Mouse (Mus musculus): ENCODE measurements around the gene Pkd1l1.

Gene Pkd1l1

DNA sequence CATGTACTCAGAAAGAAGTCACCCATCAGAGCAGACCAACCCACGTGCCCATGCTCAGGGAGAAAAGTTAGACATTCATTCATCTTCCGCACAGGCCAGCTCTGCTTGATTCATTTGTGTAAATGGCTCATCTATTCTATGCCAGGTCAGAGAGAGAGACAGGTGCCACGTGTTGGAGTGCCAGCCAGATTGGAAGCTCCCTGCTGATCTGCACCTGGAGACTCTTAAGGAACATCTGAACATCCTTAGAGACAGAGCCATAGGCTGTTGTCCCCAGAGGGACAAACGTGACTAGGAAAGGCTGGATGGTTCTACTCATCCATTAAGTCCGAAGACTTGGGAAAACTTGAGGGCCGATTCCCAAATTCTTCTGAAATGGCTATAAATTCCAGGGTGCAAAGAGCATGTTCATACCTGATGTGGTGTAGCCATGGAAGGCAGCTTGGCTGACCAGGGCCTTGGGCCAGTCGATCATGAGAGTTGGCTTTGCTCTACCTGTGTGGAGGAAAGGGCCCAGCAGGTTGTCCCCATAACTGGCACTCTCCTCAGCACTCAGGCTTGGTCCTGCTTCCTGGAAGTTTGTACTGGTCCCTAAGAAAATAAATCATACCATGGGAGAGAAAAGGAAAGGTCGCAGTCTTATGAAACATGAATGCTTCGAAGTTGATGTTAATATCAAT, 36.5 kb downstream of the Pkd1l1 start:
- DNase-seq (ENCODE audit: low read depth, low spot score), result no peak

DNA sequence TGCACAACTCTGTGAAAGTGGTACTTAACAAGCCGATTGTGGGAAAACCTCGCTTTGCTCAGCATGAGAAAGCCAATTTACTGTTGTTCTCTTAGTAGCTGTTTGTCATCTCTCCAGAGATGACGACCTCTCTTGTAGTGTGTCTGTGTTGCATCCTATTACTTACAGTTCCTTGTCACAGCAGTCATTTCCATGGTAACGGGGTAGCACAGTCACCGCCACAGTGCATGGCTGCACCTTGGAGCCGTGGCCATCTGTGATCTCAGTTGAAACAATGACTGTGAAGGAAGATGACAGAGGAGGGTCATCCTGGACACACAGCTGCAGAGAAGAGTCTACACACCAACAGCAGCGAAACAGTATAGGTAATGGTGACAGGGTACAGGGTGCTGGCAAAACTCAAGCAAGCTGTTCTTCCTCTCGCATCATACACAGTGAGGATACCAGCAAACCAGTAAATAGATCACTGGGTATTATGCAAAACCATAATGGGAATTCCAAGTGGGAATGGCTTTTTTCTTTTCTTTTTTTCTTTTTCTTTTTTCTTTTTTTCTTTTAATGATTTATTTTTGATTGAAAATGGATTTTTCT, 56.9 kb downstream of the Pkd1l1 start:
- DNase-seq (ENCODE audit: low read depth, low spot score), result no peak

DNA sequence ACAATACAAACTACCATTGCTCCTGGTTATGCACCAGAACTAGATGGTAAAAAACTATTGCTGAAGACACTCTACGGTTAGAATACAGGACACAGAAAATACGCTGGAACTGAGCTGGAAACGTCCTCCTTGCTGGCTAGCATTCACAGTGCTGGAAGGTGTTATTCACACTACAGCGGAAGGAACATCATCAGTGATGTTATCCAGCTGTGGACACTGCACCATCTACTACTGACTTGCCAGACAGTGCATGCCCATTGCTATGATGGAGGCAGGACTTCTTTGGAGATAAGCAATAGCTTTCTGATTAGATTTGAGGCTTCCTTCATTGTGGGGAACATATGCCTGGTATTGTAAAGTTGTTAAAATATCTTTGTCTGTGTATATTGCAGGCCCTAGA, 90.3 kb downstream of the Pkd1l1 start:
- no peak for DNase-seq (ENCODE audit: low read depth, low spot score)

DNA sequence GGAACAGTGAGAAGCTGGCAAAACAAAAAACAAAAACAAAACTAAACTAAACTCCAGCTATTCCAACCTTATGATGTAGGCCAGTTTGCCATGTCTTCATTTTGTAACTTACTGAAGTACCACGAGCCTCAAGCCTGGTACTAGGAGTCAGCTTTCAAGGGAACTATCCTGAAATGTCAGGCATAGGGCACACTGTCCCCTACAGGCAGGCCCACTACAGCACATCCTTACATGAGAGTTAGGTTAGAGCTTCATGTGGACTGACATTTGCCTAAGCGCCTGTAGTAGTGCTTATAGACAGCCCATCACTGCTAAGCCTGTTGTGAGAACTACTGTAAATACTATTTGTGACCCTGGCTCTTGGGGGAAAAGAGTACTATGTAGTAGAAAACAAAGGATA, 91.5 kb downstream of the Pkd1l1 start:
- DNase-seq (ENCODE audit: low read depth, low spot score), result no peak

DNA sequence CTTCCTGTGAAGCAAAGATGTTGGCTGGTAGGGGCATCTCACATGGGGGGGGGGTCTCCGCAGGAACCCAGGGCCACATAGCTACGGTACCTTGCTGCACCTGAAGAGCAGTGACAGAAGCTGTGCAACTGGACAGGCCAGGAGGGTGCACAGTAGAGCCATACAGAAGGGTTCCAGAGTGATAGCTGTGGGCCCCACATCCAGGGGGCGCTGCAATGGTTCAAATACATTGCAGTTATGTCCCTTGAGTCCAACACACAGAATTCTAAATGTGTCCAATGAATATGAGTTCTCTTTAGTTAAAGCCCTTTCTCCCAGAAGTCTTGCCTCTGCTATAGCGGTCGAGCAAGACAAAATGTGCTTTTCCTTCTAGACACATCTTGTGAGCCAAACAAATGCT, 103.0 kb downstream of the Pkd1l1 start:
- no peak for DNase-seq (ENCODE audit: low read depth, low spot score)

DNA sequence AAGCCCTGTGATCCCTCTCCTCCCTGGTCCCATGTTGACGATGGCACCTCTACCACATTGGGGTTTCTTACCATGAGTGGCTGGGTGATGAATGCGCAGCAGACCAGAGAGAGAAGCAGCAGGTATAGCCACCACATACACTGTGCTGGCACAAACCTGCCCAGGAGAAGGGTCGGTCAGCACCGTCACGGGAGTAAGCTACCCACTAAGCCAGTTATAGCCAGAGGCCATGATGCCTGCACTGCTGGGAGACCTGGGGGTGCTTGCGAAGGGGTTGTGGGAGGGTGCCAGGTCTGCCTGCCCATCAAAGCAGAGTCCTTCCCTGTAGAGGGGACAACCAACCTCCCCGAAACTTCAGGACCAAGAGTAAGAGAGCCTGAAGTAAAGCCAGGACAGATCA, 107.0 kb downstream of the Pkd1l1 start:
- no peak for DNase-seq (ENCODE audit: low read depth, low spot score)

DNA sequence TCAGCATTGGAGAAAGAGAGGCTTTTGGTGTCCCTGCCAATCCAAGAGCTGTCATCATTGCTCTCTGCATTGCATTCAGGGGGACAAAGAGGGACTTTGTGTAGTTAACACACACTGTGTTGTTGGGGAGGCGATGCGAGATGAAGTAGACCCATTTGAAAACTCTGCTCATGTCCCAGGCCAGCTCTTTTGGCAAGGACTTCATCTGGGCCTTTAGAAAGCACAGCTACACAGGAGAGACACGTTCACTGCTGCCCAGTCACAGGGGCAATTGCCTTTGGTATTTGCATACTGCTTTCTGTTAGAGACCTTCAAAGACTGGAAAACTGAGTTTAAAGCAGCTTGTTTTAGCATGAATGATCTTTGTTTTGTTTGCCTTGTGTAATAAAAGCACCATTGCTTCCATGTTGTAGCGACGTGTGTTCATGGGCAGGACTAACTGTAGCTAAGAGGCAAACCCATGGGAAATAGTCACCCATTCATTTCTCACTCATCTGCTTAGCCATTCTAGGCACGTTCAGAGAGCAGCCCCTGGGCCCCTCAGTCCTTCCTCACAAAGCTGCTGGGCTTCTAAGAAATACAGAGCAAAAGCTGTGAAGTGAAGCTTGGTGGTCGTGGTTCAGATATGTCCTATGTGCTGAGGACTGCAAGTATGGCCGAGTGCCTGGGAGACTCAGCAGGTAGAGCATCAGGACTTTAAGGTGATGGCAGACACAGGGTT, 109.0 kb downstream of the Pkd1l1 start:
- no peak for DNase-seq (ENCODE audit: low read depth, low spot score)

DNA sequence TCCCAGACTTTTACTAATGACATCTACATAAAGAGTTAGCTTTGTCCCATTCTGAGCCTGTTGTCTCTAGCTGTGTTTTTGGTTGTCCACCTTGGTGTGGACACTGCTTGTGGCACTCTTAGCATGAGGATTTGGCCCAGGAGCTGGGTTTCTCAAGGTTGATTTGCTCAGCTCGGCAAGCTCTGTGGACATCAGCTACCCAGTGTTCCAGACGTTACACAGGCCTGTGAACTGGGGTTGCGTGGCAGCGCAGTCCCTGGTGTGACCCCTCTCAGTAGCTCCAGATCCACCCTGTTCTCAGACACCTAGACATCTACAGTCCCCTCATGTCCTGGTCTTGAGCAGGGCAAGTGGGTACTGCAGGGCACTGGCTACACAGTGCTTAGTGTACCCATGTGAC, 110.6 kb downstream of the Pkd1l1 start:
- no peak for DNase-seq (ENCODE audit: low read depth, low spot score)

DNA sequence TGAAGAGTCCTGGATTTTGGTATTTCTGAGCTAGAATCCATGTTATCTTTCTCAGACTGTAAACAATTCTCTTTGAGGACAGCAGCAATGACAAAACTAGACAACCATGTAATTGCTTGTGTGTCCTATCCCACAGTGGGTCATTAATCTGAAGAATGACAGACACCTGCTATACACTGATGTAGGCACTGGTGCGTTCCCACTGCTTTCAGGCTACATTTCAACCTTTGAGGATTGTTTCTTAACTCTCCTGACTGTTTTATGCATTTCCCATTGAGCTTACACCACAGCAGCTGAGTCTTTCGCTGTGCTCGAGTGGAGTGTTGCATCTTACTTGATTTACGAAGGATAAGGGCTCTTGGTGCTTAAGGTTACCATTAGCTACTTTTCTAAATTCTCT, 111.1 kb downstream of the Pkd1l1 start:
- no peak for DNase-seq (ENCODE audit: low read depth, low spot score)

DNA sequence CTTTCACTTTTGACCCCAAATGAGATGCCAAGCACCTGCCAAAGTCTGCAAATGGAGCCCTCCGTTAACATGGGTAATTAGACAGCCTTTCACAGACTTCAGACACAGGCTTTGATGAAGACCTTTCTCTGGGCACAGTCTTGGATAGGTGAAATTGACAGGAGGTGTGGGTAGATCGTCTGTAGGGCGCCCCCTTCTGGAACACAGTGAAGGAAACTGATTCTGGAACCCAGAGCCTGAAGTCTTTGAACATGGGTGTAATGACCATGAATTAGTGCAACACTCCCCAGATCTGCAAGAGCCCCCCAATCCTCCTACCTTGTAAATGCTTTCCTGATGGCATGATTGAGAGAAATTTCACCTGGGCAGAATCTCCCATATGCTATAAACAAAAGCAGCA, 112.2 kb downstream of the Pkd1l1 start:
- DNase-seq (ENCODE audit: low read depth, low spot score), result peak; percentile 22

DNA sequence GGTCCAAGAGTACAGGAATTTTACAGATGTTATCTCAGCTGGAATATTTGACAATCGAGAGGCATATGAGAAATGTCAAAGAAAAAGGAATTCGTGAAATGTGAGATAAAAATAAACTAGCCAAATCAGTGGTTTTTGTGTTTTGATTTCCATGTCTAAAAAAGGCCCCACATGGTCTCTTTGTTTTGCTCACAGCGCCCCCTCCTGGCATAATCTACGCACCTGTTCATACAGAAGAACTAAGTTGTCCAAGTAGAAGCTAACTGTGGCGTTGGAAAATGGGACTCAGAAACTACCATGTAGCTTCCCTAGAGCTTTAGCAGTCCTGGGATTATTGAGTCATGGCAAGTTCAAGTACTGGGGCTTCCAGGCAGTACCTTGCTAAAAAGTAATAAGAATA, 113.2 kb downstream of the Pkd1l1 start:
- peak; percentile 53 for DNase-seq (ENCODE audit: low read depth, low spot score)

DNA sequence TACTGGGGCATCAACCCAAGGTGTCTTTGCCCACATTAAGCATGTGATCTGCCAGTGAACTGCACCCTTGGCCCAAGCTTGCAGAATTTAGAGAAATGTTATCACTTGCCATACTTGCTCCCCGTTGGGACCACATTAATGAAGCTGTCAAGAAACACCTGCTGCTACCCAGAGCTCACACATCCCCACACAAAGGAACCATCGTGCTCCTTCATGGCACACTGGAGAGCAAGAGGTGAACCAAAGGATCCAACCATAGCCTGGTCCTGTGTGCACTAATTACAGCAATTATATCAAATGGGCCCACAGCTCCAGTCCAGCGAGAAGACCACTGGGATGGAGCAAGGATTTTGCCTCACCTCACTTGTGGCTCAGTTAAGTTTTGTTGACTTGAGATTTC, 114.0 kb downstream of the Pkd1l1 start:
- DNase-seq (ENCODE audit: low read depth, low spot score), result no peak

DNA sequence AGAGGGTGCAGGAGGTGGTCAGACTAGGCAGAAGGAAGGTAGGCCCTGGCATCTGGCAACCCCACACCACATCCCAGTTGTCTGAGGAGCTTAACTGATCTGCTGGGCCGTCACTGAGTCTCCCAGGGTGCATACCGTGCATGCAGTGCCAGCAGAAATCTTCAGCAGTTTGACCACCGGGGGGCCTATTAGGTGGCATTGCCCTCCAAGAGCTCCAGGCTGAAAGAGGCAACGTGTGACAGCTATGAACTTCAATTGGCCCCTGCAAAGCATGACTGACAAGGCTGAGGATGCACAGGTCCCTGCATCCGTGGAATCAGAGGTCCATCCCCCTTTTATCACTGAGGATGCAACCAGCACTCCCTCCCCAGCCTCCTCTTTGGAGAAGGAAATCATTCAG, 116.9 kb downstream of the Pkd1l1 start:
- no peak for DNase-seq (ENCODE audit: low read depth, low spot score)

DNA sequence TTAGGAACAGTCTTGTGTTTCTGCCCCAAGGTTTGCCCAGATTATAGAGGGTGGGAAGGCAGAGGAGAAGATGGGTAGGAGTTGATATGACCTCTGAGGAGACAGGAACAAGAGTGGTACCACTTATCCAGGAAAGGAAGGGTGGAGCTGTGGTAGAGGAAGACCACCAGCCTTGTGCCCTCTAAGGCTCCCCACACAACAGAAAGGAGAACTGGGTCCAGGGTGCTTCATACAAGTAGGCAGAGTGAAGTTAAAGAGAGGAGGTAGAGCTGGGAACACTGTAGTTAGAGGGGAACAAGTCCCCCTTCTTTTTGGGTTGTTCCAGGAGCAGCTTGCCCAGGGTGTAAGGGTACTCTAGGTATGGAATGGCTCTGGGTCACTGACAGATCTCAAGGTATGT, 125.0 kb downstream of the Pkd1l1 start:
- no peak for DNase-seq (ENCODE audit: low read depth, low spot score)

DNA sequence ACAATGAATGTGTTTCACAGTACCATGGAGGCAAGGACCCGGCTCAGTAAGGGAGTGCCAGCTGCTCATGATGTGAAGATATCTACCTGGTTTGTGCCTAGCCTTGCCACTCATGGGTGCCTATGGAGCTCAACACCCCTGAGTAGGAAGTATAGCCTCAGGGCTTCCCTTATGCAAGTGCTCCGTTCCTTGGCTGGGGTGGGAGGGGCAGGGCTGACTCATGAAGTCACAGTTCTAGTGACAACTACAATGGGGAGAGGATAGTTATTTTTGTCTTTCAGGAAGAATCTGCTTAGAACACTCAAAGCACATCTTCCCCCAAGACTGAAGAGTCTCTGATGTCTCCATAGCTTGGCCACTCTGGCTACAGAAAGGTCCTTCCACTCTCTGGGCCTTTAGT, 125.4 kb downstream of the Pkd1l1 start:
- no peak for DNase-seq (ENCODE audit: low read depth, low spot score)

DNA sequence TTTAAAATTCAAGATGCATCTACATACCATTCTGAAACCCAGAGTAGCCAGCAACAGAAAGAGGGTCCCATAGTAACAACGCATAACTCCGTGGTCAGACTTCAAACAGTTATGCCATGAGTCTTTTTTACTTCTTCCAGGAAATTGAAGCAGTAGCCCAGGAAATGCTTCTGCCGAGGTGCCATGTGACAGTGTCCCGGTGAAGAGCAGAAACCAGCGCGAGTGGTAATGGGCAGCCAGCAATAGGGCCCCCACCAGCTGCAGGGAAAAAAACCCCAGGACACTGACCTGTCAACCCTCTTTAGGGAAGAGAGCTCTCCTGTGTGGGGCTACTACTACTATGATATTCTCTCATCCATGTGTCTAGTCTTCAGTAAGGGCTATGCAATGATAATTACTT, 136.9 kb downstream of the Pkd1l1 start:
- no peak for DNase-seq (ENCODE audit: low read depth, low spot score)

DNA sequence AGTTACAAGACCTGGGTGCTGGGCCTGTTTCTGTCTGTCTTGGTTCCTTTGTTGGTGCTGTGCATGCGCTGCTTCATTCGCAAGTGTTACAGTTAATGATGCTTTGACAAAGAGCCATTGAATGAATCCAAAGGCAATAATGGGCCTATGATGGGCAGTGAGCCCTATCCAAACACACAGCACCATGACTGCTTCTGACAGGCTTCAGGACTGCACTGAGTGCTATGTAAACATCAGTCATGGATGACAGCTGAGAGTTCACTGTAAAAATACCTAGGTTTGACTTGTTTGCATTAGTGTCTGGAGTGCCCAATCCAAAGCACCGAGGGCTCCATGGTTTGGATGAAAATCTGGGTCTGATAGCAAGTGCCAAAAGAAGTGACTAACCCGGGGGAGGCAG, 138.9 kb downstream of the Pkd1l1 start:
- no peak for DNase-seq (ENCODE audit: low read depth, low spot score)

DNA sequence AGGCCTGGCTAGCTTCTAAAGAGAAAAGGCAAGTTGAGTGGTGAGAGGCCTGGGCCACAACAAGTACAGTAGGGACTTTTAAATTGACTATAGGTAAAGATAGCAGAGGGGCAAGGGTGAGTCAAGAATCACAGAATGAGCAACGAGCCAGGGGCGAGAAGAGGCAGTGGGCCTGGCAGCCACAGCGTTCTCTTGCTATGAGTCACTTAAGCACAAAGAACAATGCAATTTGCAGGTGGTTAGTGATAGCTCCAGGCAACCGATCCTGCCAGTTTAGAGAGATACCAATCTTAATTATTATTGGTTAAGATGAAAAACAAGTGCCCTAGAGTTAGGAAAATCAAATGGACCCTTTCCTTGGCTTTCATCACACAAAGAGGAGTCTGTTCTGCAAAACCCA, 142.5 kb downstream of the Pkd1l1 start:
- no peak for DNase-seq (ENCODE audit: low read depth, low spot score)

DNA sequence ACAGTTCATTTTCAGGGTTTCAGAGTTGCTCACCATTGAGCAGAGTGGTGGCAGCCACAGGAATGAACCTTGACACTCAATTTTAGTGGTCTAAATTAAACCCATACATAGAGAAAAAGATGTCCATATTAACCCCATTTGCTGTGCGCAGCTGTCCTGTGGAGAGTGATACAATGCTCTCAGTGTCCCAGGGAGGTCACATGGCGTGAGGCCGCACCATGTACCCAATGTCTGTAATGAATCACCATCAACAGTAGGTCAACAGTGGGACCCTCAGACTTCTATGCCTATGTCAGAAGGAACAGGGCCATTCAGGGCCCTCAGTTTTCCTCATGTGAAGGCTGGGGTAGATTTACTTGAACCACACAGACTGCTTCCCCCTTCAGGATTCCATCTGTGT, 143.5 kb downstream of the Pkd1l1 start:
- no peak for DNase-seq (ENCODE audit: low read depth, low spot score)

DNA sequence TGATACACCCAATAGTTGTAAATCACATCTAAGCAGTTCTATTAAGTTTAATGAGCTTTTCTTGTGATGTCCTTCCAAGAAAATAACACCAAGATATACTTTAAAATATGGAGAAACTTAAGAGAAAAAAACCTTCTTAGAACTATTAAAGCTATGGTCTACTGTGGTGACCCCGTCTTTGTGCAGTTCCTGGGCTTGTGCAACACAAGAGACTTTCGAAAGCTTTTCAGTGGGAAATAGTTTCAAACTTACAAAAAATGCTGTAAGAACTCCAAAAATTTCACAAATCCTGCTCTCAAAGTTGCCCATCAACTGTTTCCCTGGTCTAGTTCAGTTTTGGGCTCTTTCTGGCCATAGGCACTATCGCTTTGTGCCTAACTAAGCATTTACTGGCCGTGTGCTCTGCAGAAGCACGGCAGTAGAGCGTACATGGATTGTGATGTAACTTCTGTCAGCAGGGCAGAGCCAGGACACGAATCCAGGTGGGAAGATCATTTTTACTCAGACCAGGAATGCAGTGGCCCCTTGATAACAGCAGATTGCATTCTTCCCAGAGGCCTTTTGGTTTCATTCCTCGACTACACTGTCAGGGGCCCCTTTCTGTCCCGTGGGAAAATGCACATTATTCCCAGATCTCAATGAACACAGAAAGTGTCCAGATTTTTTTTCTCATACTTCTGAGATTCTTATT, 144.1 kb downstream of the Pkd1l1 start:
- DNase-seq (ENCODE audit: low read depth, low spot score), result no peak

DNA sequence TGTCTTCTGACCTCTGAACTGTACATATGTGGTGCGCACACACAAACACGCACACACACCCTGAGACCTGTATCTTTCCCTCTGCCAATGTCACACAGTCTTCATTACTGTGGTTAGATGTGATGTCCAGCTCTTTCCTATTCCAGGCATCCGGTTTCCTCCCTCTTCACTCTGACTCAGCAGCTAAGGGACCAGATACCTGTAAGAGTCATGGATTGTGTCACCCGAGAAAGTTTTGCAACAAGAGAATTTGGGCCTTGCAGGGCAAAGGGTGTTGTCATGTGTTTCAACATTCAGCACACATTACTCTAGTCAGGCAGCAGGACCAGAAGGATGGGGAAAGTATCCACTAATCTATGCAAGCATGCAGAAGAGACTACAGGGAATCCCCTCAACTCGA, 146.5 kb downstream of the Pkd1l1 start:
- no peak for DNase-seq (ENCODE audit: low read depth, low spot score)

DNA sequence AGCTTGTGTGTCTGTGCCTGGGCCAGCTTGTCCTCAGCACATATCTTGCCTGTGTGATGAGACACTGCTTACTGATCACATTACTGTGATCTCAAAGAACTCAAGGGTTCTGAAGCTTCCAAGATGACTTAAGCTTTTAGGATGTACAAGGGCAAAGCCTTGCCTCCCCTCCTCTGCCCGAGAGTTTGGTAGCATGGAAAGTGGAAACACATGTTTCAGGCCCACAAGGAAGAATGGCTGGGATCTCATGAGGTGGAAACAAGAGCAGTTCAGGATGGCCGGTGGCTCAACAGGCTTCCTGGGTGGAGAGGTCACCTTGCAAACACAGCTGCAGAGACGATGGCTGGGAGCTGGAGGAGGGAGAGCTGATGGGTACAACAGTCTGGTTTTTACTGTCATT, 147.0 kb downstream of the Pkd1l1 start:
- no peak for DNase-seq (ENCODE audit: low read depth, low spot score)

DNA sequence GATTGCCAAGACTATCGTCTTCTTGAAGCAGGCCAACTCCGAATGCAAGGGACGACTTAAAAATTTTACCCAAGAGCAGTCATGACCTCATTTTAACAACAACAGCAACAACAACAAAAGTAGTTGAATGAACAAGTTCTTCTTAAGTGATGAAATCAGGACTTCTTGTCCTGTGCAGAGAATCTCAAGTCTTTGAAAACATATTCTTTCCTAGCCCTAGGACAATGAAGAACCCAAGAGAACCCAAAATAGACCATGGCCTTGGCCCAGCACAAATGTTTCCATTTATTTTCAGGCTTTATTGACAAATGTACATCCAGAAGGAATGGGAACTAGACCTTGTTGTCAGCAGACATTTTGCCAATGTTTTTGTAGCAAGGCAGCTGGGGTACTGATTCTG, 147.7 kb downstream of the Pkd1l1 start:
- no peak for DNase-seq (ENCODE audit: low read depth, low spot score)
